Mouse (Mus musculus) lung, embryonic 15.5 days (tissue): ENCODE measurements around the gene Map3k6. TPM values are rescaled to one million over a fixed set of nuclear protein-coding genes. Genes with fewer than 3 reads are reported as not detected.
A peak's percentile ranks its signal among the peaks of the same experiment; 100 is the strongest.

Experiments used
- ATAC-seq: fragments of 200-750 bp; cut with Nextera tagmentation; 2 replicates; pipeline ENCODE4 v1.8.0; 2017; ENCODE audit warnings: moderate number of reproducible peaks, borderline replicate concordance; ENCODE audit not compliant: low FRiP score, low TSS enrichment; ENCODE audit errors: extremely low read depth
- H3K27ac ChIP-seq: fragments of 300-500 bp; sonication (generic); 2 replicates; pipeline ENCODE4 v1.5.1; 2015; ENCODE audit warnings: moderate library complexity, mild to moderate bottlenecking, inconsistent platforms
- H3K27me3 ChIP-seq: fragments of 300-500 bp; sonication (generic); 2 replicates; pipeline ENCODE4 v1.6.1; 2015; ENCODE audit warnings: inconsistent platforms
- H3K36me3 ChIP-seq: fragments of 300-500 bp; sonication (generic); 2 replicates; pipeline ENCODE4 v1.6.1; 2015; ENCODE audit warnings: inconsistent platforms
- H3K4me1 ChIP-seq: fragments of 300-500 bp; sonication (generic); 2 replicates; pipeline ENCODE4 v1.6.1; 2015; ENCODE audit warnings: inconsistent platforms
- H3K4me2 ChIP-seq: fragments of 300-500 bp; sonication (generic); 2 replicates; pipeline ENCODE4 v1.6.1; 2015; ENCODE audit warnings: inconsistent platforms, mild to moderate bottlenecking, moderate library complexity
- H3K4me3 ChIP-seq: fragments of 300-500 bp; sonication (generic); 2 replicates; pipeline ENCODE4 v1.5.1; 2015; ENCODE audit warnings: mild to moderate bottlenecking, inconsistent platforms
- H3K9ac ChIP-seq: fragments of 300-500 bp; sonication (generic); 2 replicates; pipeline ENCODE4 v1.6.1; 2015; ENCODE audit warnings: inconsistent platforms
- H3K9me3 ChIP-seq: fragments of 300-500 bp; sonication (generic); 2 replicates; pipeline ENCODE4 v1.6.1; 2016; ENCODE audit warnings: inconsistent platforms
- WGBS: fragments of 180-500 bp; shearing (Covaris S2); methylation state at CpG from one replicate; pipeline ENCODE4 v1.1.7; 2015; 5-methylcytosine and 5-hydroxymethylcytosine counted together
- polyA plus RNA-seq: library from polyadenylated mRNA; unstranded; fragments of >200 nt; fragmentation: Nextera tagmentation; extraction: Ambion mirVana; gene quantifications from 2 replicates; pipeline ENCODE4 v1.2.1, GENCODE M21; 2015

Gene Map3k6
- polyA plus RNA-seq, 1 experiment from 2014 or later = 3.0 TPM

DNA sequence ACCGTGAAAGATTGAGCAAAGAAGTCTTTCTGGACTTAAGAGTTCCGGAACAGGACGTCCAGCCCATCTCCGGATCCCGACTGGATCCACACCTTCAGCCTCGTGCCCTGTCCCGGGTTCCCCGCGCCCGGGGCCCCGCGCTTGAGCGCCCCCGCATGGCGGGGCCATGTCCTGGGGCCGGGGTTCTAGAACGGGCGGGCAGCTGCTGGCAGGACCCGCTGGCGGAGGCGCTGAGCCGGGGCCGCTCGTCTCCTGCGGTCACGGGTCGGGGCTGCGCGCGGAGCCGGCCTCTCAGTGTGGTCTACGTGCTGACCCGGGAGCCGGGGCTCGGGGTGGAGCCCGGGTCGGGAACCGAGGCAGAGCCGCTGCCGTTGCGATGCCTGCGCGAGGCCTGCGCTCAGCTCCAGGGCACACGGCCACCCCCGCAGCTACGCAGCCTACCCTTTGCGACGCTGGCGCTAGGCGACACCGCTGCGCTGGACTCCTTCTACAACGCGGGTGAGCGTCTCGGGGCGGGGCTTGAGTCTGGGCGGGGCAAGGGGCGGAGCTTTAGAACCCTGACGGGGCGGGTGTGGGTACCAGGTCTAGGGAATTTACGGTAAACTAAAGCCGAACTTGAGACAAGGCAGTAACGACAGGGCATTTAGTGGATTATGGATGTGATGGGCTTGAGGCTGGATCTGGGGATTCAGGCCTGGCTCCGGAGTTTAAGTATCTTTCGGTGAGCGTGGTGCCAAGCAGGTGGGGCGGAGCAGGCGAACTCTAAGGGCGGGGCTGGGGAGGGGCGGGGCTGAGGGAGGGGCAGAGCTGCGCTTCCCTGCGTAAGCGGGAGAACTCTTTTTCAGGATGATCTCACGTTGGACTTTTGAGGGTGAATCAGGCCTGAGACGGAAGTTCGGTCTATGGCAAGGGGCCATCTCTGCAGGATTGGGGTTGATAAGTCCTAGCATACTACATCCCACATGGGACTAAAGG is 603 bp downstream of the Map3k6 start:
- no peaks in the 10 kb centered on the region for H3K9me3 ChIP-seq
- peak overlapping the region; percentile 79 for H3K27ac ChIP-seq
- under 1% methylated on average over 77 of the region's 78 CpGs for WGBS
- peak overlapping the region; percentile 53 for H3K4me3 ChIP-seq
- H3K36me3 ChIP-seq = no peaks in the 10 kb centered on the region
- H3K27me3 ChIP-seq = peaks cover 26% of the 10 kb centered on the region; the same call in 1 of the 2 replicates
- H3K9ac ChIP-seq = peak overlapping the region; percentile 60
- H3K4me2 ChIP-seq = peak overlapping the region; percentile 92
- H3K4me1 ChIP-seq = peaks cover 11% of the 10 kb centered on the region
- ATAC-seq = peak; percentile 92

DNA sequence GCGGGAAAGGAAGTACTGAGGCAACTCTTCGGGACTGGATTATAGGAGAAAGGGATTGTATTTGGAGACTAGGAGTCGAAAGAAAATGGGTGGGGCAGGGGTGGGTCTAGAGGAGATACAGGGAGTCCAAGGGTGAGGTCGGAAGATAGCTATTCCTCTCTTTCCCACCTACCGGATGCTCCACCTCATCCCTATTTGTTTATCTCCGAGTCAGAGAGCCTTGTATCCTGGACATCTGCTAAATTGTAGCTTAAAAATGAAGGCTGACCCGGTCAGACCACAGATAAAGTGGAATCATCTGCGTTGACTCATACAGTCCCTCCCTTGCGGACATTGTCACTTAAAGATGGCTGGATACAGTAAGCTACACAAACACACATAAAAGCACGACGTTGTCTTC is 1.3 kb downstream of the Map3k6 start:
- no peaks in the 10 kb centered on the region for H3K36me3 ChIP-seq
- no peak for ATAC-seq
- H3K4me2 ChIP-seq = peak overlapping the region; percentile 92
- H3K9me3 ChIP-seq = no peaks in the 10 kb centered on the region
- H3K4me1 ChIP-seq = peaks cover 11% of the 10 kb centered on the region
- WGBS = 19% methylated on average over 11 of the region's 11 CpGs
- H3K27ac ChIP-seq = no peak overlapping the region
- H3K27me3 ChIP-seq = peaks cover 33% of the 10 kb centered on the region
- peak overlapping the region; percentile 53 for H3K4me3 ChIP-seq
- no peak overlapping the region for H3K9ac ChIP-seq

DNA sequence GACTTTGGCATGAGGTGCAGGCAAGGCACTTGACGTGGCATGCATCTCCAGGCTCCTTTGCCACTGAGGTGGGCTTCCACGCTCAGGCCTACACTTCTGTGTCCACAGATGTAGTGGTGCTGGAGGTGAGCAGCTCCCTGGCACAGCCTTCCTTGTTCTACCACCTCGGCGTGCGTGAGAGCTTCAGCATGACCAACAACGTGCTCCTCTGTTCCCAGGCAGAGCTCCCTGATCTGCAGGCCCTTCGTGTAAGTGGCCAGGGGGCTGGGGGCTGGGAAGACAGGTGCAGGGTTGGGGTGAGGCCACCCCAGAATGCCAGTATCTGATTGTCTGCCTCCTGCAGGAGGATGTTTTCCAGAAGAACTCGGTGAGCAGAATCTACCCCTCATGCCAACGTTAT is 2.1 kb downstream of the Map3k6 start:
- H3K36me3 ChIP-seq = no peaks in the 10 kb centered on the region
- no peak for ATAC-seq
- 61% methylated on average over 9 of the region's 9 CpGs for WGBS

DNA sequence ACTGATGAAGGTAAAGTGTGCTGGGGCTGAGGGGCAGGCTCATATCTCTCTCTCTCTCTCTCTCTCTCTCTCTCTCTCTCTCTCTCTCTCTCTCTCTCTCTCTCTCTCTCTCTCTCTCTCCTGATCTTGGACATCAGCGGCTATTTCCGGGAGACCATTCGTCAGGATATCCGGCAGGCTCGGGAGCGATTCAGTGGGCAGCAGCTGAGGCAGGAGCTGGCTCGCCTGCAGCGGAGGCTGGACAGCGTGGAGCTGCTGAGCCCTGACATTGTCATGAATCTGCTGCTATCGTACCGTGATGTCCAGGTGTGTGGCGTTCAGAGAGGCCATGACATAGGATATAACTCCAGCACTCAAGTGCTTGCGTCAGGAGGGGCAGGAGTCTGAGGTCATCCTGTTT is 2.9 kb downstream of the Map3k6 start:
- Histone ChIP-seq H3K9me3 (no peaks in the 10 kb centered on the region), H3K4me1 (peaks cover 11% of the 10 kb centered on the region), H3K27me3 (peaks cover 49% of the 10 kb centered on the region), H3K4me2 (0 out of 2 replicates have a peak overlapping the region, but pooled peaks have one; percentile 9), H3K4me3 (no peak overlapping the region), H3K9ac (no peak overlapping the region), H3K36me3 (no peaks in the 10 kb centered on the region), H3K27ac (no peak overlapping the region)
- ATAC-seq = no peak
- 18% methylated on average over 12 of the region's 13 CpGs for WGBS

More for the DNA sequence above, 2.1 kb downstream of the Map3k6 start:
- Histone ChIP-seq H3K27me3 (peaks cover 41% of the 10 kb centered on the region), H3K4me1 (peaks cover 11% of the 10 kb centered on the region), H3K9me3 (no peaks in the 10 kb centered on the region), H3K4me3 (no peak overlapping the region), H3K27ac (no peak overlapping the region), H3K9ac (no peak overlapping the region), H3K4me2 (no peak overlapping the region)

DNA sequence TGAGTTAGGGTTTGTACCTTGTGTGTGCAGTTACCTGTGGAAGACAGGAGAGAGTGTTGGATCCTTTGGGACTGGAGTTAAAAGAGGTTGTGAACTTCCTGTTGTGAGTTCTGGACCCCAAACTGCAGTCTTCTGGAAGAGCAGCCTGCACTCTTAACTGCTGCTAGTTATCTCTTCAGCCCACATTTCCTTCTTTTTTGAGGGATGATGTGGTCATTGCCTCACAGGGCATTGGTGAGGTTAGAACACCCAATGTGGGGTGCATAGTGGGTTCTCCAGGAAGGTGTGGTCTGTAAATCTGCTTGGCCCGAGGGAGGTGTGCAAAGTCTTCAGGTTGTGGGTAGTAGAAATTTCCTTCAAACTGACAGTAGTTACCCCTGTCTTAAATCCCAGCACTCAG is 3.7 kb downstream of the Map3k6 start:
- H3K4me1 ChIP-seq = peaks cover 11% of the 10 kb centered on the region
- no peaks in the 10 kb centered on the region for H3K9me3 ChIP-seq
- no peak for ATAC-seq
- WGBS = 76% methylated on average over 1 of the region's 1 CpGs
- peaks cover 56% of the 10 kb centered on the region for H3K27me3 ChIP-seq
- H3K36me3 ChIP-seq = no peaks in the 10 kb centered on the region
- H3K4me2 ChIP-seq = no peak overlapping the region
- no peak overlapping the region for H3K9ac ChIP-seq
- H3K4me3 ChIP-seq = no peak overlapping the region
- no peak overlapping the region for H3K27ac ChIP-seq

DNA sequence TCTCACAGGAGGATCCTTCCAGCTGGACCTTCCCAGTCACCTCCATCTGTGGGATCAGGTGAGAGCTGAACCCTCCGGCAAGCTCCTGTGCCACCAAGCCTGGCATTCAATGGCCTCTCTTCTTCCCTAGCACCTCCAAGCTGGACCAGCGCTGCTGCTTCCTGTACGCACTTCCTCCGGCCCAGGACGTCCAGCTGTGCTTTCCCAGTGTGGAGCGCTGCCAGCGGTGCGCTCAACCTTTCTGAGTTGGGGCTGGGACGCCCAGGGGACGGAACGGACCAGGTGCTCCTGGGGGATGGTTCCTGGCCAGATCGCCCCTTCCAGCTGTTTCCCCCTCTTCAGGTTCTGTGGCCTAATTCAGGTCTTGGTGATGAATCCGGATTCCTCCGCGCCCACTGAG is 6.5 kb downstream of the Map3k6 start:
- no peaks in the 10 kb centered on the region for H3K36me3 ChIP-seq
- WGBS = 20% methylated on average over 15 of the region's 15 CpGs
- no peak overlapping the region for H3K4me2 ChIP-seq
- H3K4me3 ChIP-seq = no peak overlapping the region
- H3K27ac ChIP-seq = no peak overlapping the region
- H3K9ac ChIP-seq = no peak overlapping the region
- ATAC-seq = no peak
- peaks cover 83% of the 10 kb centered on the region for H3K27me3 ChIP-seq
- peaks cover 14% of the 10 kb centered on the region for H3K4me1 ChIP-seq
- no peaks in the 10 kb centered on the region for H3K9me3 ChIP-seq

DNA sequence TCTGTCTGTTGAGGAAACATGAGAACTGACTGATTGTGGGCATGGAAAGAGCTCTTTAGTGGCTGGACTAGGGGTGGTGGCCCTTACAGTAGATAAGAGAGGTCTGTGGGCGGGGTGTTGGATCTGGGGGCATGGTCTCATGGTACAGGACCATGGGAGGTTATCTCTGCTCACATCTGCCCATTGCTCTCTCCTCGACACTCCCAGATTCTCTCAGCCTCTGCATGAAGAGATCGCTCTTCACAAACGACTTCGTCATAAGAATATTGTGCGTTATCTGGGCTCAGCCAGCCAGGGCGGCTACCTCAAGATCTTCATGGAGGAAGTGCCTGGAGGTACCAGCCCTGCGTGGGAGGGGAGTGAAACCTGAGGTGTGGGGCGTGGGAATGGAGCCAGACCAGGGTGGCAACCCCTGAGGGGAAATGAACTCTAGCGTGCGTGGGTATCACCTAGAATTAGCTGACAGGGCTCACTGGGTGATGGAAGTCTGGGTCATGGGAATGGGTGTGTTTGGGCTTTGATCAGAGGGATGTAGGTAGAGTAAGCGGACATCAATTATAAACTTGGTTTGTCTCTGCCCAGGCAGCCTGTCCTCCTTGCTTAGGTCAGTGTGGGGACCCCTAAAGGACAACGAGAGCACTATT is 7.3 kb downstream of the Map3k6 start:
- no peak overlapping the region for H3K9ac ChIP-seq
- no peaks in the 10 kb centered on the region for H3K36me3 ChIP-seq
- H3K27ac ChIP-seq = no peak overlapping the region
- no peaks in the 10 kb centered on the region for H3K9me3 ChIP-seq
- H3K27me3 ChIP-seq = peaks cover 83% of the 10 kb centered on the region
- no peak overlapping the region for H3K4me2 ChIP-seq
- WGBS = 58% methylated on average over 13 of the region's 13 CpGs
- no peak overlapping the region for H3K4me3 ChIP-seq
- peaks cover 14% of the 10 kb centered on the region for H3K4me1 ChIP-seq
- ATAC-seq = no peak

DNA sequence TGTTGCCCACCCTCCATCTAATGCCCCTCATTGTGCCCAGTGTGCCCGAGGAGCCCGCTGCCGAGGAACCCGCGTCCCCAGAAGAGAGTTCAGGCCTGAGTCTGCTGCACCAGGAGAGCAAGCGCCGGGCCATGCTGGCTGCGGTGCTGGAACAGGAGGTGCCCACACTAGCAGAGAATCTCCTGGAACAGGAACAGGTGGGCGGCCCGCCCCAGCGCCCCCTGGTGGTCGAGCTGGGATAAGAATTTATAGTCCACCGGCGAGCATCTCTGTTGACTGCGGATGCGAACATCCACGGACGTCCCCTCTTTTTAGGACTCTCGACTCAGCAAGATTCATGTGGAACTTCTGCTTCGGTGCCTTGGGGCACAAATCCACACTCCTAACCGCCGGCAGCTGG is 10.0 kb downstream of the Map3k6 start:
- Histone ChIP-seq H3K27me3 (peaks cover 82% of the 10 kb centered on the region), H3K27ac (no peak overlapping the region), H3K36me3 (no peaks in the 10 kb centered on the region), H3K4me2 (peak overlapping the region; percentile 66), H3K9ac (0 out of 2 replicates have a peak overlapping the region, but pooled peaks have one; percentile 16), H3K9me3 (no peaks in the 10 kb centered on the region), H3K4me1 (peaks cover 14% of the 10 kb centered on the region), H3K4me3 (peak overlapping the region; percentile 31)
- WGBS = 2% methylated on average over 22 of the region's 22 CpGs
- no peak for ATAC-seq

DNA sequence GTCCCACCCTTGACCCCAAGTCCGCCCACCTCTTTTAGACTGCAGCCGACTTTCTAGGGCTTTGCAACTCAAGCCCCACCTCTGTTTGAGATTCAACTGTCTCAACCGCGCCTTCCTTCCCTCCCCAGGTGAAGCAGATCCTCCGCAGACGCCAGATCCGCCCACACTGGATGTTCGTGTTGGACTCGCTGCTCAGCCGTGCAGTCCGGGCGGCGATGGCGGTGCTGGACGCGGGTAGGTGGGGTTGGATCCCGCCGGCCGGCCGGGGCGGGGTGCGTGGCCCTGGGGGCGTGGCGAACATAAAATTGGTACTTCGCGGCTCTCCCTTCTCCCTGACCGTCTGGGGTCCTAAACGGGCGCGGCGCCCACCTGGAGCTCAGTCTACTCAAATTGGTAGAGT is 10.6 kb downstream of the Map3k6 start:
- 0 out of 2 replicates have a peak overlapping the region, but pooled peaks have one; percentile 16 for H3K9ac ChIP-seq
- 3% methylated on average over 31 of the region's 31 CpGs for WGBS
- H3K4me2 ChIP-seq = peak overlapping the region; percentile 66
- H3K27me3 ChIP-seq = peaks cover 82% of the 10 kb centered on the region
- no peaks in the 10 kb centered on the region for H3K36me3 ChIP-seq
- no peaks in the 10 kb centered on the region for H3K9me3 ChIP-seq
- peaks cover 14% of the 10 kb centered on the region for H3K4me1 ChIP-seq
- ATAC-seq = no peak
- H3K4me3 ChIP-seq = peak overlapping the region; percentile 31
- H3K27ac ChIP-seq = no peak overlapping the region

DNA sequence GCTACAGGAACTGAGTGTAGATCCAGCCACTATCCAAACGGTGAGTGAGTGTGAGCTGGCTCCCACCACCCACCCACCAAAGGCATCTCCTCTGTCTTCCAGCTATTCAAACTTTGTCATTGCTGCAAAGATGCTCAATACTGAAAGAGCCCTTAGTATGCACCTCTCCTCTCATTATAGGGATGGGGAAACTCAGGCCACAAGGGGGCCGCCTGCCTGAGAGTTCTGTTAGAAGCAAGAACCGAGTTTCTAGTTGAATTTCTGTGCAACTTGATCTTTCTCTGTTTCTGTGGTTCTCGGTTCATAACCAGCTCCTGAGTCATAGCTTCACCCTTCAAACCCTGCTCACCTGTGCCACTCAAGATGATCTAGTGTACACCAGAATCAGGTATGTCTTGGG is 11.5 kb downstream of the Map3k6 start:
- no peaks in the 10 kb centered on the region for H3K9me3 ChIP-seq
- H3K4me2 ChIP-seq = no peak overlapping the region
- no peak for ATAC-seq
- 43% methylated on average over 4 of the region's 4 CpGs for WGBS
- peaks cover 82% of the 10 kb centered on the region for H3K27me3 ChIP-seq
- no peak overlapping the region for H3K9ac ChIP-seq
- H3K27ac ChIP-seq = no peak overlapping the region
- H3K4me1 ChIP-seq = peaks cover 19% of the 10 kb centered on the region
- no peak overlapping the region for H3K4me3 ChIP-seq
- H3K36me3 ChIP-seq = no peaks in the 10 kb centered on the region

DNA sequence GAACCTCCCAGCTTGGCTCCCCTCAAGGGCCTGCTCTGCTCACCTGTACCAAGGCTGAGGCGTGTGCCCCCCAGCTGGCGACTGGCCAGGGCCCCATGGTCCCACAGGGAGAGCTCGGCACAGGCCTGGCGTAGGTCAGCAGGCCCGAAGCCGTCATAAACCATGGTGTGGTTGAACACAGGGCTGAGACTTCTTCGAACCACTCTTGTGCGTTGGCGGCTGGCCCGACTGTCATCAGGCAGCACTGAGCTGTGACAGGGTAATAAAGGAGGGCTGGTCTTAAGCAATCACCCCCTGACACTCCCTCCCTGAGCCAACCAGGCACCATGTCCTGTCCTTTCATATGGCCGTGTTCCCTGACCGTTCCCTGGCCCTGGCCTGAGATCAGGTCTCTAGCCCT is 12.8 kb downstream of the Map3k6 start:
- H3K9me3 ChIP-seq = no peaks in the 10 kb centered on the region
- no peak overlapping the region for H3K27ac ChIP-seq
- H3K27me3 ChIP-seq = peaks cover 75% of the 10 kb centered on the region
- H3K36me3 ChIP-seq = no peaks in the 10 kb centered on the region
- no peak overlapping the region for H3K4me3 ChIP-seq
- WGBS = 80% methylated on average over 12 of the region's 12 CpGs
- no peak for ATAC-seq
- peaks cover 19% of the 10 kb centered on the region for H3K4me1 ChIP-seq
- H3K9ac ChIP-seq = no peak overlapping the region
- H3K4me2 ChIP-seq = no peak overlapping the region

DNA sequence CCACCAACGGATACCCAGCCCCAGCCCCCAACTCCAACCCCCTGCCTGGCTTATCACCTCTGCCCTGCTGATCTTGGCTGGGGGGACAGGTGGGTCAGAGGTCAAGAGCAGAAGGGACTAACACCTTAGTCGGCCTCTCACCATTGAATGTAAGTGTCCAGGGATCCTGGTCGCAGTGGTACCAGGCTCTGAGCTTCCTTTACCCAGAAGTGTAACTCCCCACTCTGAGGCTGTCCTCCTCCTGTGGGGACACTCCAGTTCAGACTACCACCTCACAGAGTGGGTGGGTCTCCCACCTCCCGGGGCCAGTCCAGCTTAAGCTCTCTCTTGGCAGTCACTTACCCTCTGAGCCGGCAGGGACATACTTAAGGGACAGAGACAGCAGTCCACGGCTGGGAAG is 14.8 kb downstream of the Map3k6 start:
- H3K27me3 ChIP-seq = peaks cover 56% of the 10 kb centered on the region
- H3K27ac ChIP-seq = no peak overlapping the region
- ATAC-seq = no peak
- H3K4me1 ChIP-seq = peaks cover 17% of the 10 kb centered on the region
- no peak overlapping the region for H3K4me3 ChIP-seq
- 45% methylated on average over 6 of the region's 6 CpGs for WGBS
- H3K36me3 ChIP-seq = no peaks in the 10 kb centered on the region
- H3K9me3 ChIP-seq = no peaks in the 10 kb centered on the region
- H3K4me2 ChIP-seq = no peak overlapping the region
- no peak overlapping the region for H3K9ac ChIP-seq
